Mouse (Mus musculus): ENCODE data around the gene Olfr800.

DNA sequence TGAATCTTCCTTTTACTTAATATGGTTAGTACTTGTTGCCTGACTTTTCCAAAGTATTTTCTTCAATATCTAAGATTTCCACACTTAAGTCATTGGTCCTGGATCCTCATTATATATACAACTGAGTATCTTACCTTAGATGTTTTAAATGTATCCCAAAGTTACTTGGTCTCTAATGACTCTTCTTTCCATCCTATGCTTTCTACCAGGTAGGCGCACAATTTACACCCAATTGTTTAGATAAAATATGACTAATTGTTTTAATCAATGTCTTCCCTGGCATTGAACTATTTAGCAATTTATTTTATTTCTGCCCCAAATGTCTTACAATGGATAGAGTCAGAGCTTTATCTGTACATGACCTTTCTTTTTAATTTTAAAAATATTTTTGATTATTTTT is 45.0 kb upstream of the Olfr800 start, which contains the start of gene Olfr796:
- TF ChIP-seq CTCF (IDR thresholded peaks at IDR 0.05; ENCODE audit: low read depth) (no peak), EP300 (IDR thresholded peaks at IDR 0.05; ENCODE audit: low read depth) (no peak)

All from liver, embryonic 14.5 days (tissue).